Mouse (Mus musculus): ENCODE results near the gene Tmem176a.
A peak's percentile ranks its signal among the peaks of the same experiment; 100 is the strongest.

Gene Tmem176a

DNA sequence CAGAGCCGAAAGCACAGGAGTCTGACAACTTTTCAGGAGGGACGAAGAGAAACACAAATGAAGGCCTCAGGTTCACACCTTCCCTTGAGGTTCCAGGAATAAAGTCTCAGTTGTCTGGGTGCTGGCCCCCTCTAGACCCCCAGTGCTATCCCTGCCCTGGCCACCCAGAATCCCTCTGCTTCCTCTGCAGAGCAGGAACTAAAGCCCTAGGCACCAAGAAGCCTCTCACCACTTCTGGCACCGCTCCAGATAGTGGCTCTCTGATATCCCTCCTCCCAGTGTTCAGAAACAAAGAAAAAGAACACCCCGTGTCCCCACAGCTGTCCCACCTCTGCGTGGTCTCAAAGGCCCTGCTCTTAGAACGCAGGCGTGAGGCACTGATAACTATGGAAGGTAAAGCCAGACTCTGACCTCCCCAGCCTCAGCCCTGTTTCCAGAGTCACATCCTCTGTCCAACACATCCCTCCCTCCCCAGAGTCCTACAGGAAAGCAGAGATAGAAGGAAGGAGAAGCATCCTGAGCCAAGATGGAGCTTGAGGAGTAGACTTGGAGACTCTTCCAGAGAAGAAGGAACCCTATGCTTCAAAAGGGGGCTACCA lies at the start of gene Tmem176a:
TSS of gene Tmem176a (plus strand) at position 549 of the 599 bp plus-strand sequence.
- DNase-seq (ENCODE audit: low spot score): peak; percentile 48

- DNase-seq (ENCODE audit: low spot score): no peak
These were observed 38.8 kb upstream of the Tmem176a start for GRCm38 (mm10) chr6:48801897-48802296.

GRCm38 (mm10) chr6:48803406-48804051 lies 37.2 kb upstream of the Tmem176a start:
- no peak for DNase-seq (ENCODE audit: low spot score)

DNA sequence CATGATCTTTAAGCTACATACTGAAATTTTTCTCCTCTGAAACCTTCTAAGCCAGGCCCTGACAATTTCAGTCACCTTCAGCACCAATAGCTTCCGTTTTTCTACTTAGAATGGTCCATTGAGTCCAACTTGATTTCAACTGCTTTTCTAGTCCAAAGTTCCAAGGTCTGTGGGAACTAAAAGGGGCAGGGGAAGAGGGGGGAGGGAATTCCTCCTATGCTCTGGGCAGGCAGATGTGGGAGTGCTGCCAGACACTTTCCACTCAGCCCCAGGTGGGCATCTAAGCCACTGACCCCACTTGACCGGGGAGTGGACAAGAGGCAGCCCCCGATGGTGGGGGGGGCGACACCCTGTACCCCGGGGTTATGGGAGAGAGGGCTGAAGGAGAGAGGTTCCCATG lies 36.4 kb upstream of the Tmem176a start:
- no peak for DNase-seq (ENCODE audit: low spot score)

GRCm38 (mm10) chr6:48806746-48807145 lies 34.0 kb upstream of the Tmem176a start:
- no peak for DNase-seq (ENCODE audit: low spot score)

GRCm38 (mm10) chr6:48809494-48810219 lies 31.1 kb upstream of the Tmem176a start:
- DNase-seq (ENCODE audit: low spot score): no peak

GRCm38 (mm10) chr6:48815013-48815412 lies 25.7 kb upstream of the Tmem176a start:
- DNase-seq (ENCODE audit: low spot score): no peak

- peak; percentile 81 for DNase-seq (ENCODE audit: low spot score)
These were observed 22.9 kb upstream of the Tmem176a start for GRCm38 (mm10) chr6:48817815-48818214.

GRCm38 (mm10) chr6:48821991-48822785 lies 18.5 kb upstream of the Tmem176a start:
- peak; percentile 27 for DNase-seq (ENCODE audit: low spot score)

DNA sequence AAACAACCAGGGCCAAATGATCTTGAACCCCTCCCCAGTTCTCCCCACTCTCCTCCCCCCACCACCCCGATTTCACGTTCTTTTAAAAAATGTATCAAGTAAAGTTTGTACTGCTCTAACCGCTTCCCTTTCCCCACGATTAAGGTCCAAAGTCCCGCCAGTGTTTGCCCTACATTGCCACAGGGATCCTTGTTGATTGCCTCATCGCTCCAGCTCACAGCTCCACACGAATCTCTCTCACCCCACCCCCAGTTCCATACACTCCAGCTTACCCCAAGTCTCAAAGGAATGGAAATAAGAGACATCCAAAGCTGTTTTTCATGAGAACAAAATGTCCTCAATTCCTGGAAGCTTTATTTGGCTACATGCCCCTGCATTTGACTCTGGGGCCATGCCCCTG lies 15.7 kb upstream of the Tmem176a start:
- DNase-seq (ENCODE audit: low spot score): peak; percentile 31

DNA sequence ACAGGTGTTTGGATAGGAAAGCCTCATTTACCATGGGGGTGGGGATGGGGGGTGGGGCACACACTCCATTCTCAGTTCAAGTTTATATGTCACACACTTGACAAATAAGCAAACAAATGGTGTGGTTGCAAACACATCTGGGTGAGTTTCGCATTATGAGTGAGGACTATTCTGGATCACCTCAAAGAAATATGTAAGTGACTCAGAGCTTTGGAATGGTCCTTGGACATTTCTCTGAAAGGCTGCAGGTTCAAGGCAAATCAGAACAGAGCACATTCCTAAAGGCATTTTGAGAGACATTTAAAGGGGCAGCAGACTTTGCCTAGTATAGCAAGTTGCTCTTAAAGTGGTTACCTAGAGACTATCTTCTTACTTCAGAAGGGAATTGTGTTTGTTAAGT lies 11.7 kb upstream of the Tmem176a start:
- DNase-seq (ENCODE audit: low spot score): peak; percentile 65

- DNase-seq (ENCODE audit: low spot score): peak; percentile 32
These were observed 11.1 kb upstream of the Tmem176a start for GRCm38 (mm10) chr6:48829651-48830050.

DNA sequence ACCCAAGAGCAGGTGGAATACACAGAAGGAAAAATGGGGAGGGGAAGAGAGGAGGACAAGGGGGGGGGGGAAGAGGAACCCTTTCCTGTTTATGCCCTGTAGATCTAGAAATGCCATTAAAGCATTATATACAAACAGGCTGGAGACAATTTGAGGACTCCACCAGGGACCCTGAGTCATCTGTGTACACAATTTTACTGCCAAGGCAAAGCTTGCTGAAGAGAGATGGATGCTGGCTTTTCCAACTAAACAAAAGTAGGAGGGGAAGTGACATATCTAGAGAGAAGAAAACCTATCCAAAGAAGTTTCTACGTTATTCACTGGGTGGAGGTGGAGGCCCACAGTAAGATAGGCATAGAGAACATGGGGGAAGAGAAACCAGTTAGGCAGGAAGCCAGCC lies 10.5 kb upstream of the Tmem176a start:
- DNase-seq (ENCODE audit: low spot score): peak; percentile 15

DNA sequence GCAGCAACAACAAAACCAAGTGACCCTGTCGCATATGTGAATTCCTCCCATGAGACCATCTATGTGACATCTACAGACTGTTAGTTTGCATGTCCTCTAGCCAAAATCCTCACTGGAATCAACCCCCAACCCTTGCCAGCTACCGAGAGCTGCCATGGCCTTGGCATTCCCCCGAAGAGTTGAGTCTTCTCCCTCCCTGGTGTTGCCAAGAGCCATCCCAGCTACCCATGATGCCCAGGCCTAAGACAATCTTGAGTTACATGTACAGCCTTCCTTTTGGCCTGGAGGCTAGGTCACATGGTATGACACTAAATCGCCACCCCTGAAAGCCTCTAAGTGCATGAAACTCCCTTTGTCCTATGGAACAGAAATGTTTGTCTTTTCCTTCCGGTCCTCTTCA lies 9.6 kb upstream of the Tmem176a start:
- DNase-seq (ENCODE audit: low spot score): no peak

- no peak for DNase-seq (ENCODE audit: low spot score)
These were observed 8.3 kb upstream of the Tmem176a start for GRCm38 (mm10) chr6:48832426-48832825.

DNA sequence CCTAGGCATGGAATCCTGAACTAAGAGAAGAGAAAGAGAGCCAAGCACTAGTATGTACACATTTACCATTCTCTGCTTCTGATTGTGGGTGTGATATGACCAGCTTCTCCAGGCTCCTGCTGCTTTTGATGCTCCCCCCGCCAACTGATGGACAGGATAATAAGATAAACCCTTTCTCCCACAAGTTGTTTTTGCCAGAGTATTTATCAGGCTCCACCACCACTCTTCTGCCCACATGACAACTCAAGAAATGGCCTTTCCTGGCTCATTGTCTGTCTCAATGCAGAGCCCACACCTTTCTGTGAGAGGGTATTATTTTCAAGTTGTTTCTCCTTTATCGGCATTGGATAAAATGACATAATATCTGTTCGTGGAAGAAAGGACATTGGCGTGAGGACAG lies 7.2 kb upstream of the Tmem176a start:
- DNase-seq (ENCODE audit: low spot score): no peak

- no peak for DNase-seq (ENCODE audit: low spot score)
These were observed 5.5 kb upstream of the Tmem176a start for GRCm38 (mm10) chr6:48835241-48835640.

GRCm38 (mm10) chr6:48836146-48836545 lies 4.6 kb upstream of the Tmem176a start:
- DNase-seq (ENCODE audit: low spot score): no peak

- DNase-seq (ENCODE audit: low spot score): no peak
These were observed 3.2 kb upstream of the Tmem176a start for GRCm38 (mm10) chr6:48837516-48837915.

- DNase-seq (ENCODE audit: low spot score): no peak
These were observed 2.2 kb upstream of the Tmem176a start for GRCm38 (mm10) chr6:48838321-48839080.

- DNase-seq (ENCODE audit: low spot score): peak; percentile 96
These were observed 380 bp downstream of the Tmem176a start, which contains the start of gene Tmem176b for GRCm38 (mm10) chr6:48840973-48841625. Gene Tmem176b, minus strand, starts transcription at chr6:48841496.

All from lung, postnatal 25 days (tissue).